Mouse (Mus musculus) cortical plate, adult 2 months (tissue): Measurements from ENCODE around the gene Pou1f1. TPM values are rescaled to one million over a fixed set of nuclear protein-coding genes. Genes with fewer than 3 reads are reported as not detected.

Experiments
- H3K27ac ChIP-seq: fragments of 200-500 bp; 2 replicates; pipeline ENCODE4 v1.5.1; 2012; ENCODE audit warnings: low read length, control low read depth, inconsistent platforms; ENCODE audit not compliant: insufficient read depth
- H3K4me1 ChIP-seq: fragments of 200-500 bp; 2 replicates; pipeline ENCODE4 v1.6.1; 2011; ENCODE audit warnings: low read length; ENCODE audit not compliant: control insufficient read depth, insufficient read depth
- H3K4me3 ChIP-seq: fragments of 200-500 bp; 2 replicates; pipeline ENCODE4 v1.5.1; 2011; ENCODE audit warnings: mild to moderate bottlenecking, low read length, control low read depth; ENCODE audit not compliant: insufficient read depth
- CTCF ChIP-seq: fragments of 200-500 bp; IDR thresholded peaks from 2 replicates; pipeline ENCODE4 v1.5.1; 2011; ENCODE audit warnings: mild to moderate bottlenecking, control low read depth, low read length; ENCODE audit not compliant: insufficient read depth; ENCODE audit errors: extremely low read depth
- POLR2A ChIP-seq: fragments of 200-500 bp; IDR thresholded peaks from 2 replicates; pipeline ENCODE4 v1.6.1; 2011; ENCODE audit warnings: mild to moderate bottlenecking, low read length, control low read depth; ENCODE audit not compliant: insufficient read depth; ENCODE audit errors: extremely low read depth
- polyA plus RNA-seq: library from polyadenylated mRNA; depleted of rRNA; stranded (reverse); fragments of >200 nt; gene quantifications from 2 replicates; pipeline ENCODE4 v1.2.3, GENCODE M21; 2012; rRNA removed

The Pou1f1 gene
- not detected in 2 replicates for polyA plus RNA-seq

GRCm38 (mm10) chr16:65520211-65520610 lies at the start of gene Pou1f1:
Gene Pou1f1, plus strand, starts transcription at chr16:65520511.
- H3K4me1 ChIP-seq = no peaks in the 10 kb centered on the region
- TF ChIP-seq CTCF = no peak
- no peak for TF ChIP-seq POLR2A

GRCm38 (mm10) chr16:65470650-65471049 lies 49.7 kb upstream of the Pou1f1 start:
- Histone ChIP-seq H3K27ac (no peak overlapping the region), H3K4me1 (no peaks in the 10 kb centered on the region), H3K4me3 (no peak overlapping the region)
- no peak for TF ChIP-seq CTCF
- no peak for TF ChIP-seq POLR2A

More at GRCm38 (mm10) chr16:65520211-65520610, at the start of gene Pou1f1:
- no peak within 1 kb of the TSS for H3K4me3 ChIP-seq
- H3K27ac ChIP-seq = no peak within 1 kb of the TSS

- TF ChIP-seq POLR2A (no peak), CTCF (peak; percentile 52; the same call in 1 of the 2 replicates)
- Histone ChIP-seq H3K4me1 (no peaks in the 10 kb centered on the region), H3K4me3 (no peak overlapping the region), H3K27ac (no peak overlapping the region)
These were observed 47.8 kb upstream of the Pou1f1 start for GRCm38 (mm10) chr16:65472472-65473001.

- TF ChIP-seq POLR2A = no peak
- TF ChIP-seq CTCF = no peak
- no peak overlapping the region for H3K4me3 ChIP-seq
These were observed 34.6 kb upstream of the Pou1f1 start for GRCm38 (mm10) chr16:65485726-65486125.

GRCm38 (mm10) chr16:65496030-65496429 lies 24.3 kb upstream of the Pou1f1 start:
- H3K4me1 ChIP-seq = no peaks in the 10 kb centered on the region
- H3K27ac ChIP-seq = no peak overlapping the region
- TF ChIP-seq CTCF (no peak), POLR2A (no peak)
- no peak overlapping the region for H3K4me3 ChIP-seq

More at GRCm38 (mm10) chr16:65485726-65486125, 34.6 kb upstream of the Pou1f1 start:
- no peaks in the 10 kb centered on the region for H3K4me1 ChIP-seq
- no peak overlapping the region for H3K27ac ChIP-seq

- H3K27ac ChIP-seq = no peak overlapping the region
- TF ChIP-seq POLR2A (no peak), CTCF (peak; percentile 45)
- no peaks in the 10 kb centered on the region for H3K4me1 ChIP-seq
- no peak overlapping the region for H3K4me3 ChIP-seq
These were observed 23.3 kb upstream of the Pou1f1 start for GRCm38 (mm10) chr16:65497049-65497448.

- TF ChIP-seq CTCF (no peak), POLR2A (no peak)
- H3K4me1 ChIP-seq = no peaks in the 10 kb centered on the region
These were observed 6.1 kb upstream of the Pou1f1 start for GRCm38 (mm10) chr16:65514223-65514622.

GRCm38 (mm10) chr16:65526004-65526403 lies 5.7 kb downstream of the Pou1f1 start:
- H3K4me1 ChIP-seq = no peaks in the 10 kb centered on the region
- no peak overlapping the region for H3K4me3 ChIP-seq
- TF ChIP-seq CTCF = no peak
- TF ChIP-seq POLR2A = no peak
- no peak overlapping the region for H3K27ac ChIP-seq

More at GRCm38 (mm10) chr16:65514223-65514622, 6.1 kb upstream of the Pou1f1 start:
- Histone ChIP-seq H3K4me3 (no peak overlapping the region), H3K27ac (no peak overlapping the region)

- no peak for TF ChIP-seq CTCF
- TF ChIP-seq POLR2A = no peak
- Histone ChIP-seq H3K27ac (no peak overlapping the region), H3K4me3 (no peak overlapping the region), H3K4me1 (no peaks in the 10 kb centered on the region)
These were observed 6.4 kb downstream of the Pou1f1 start for GRCm38 (mm10) chr16:65526695-65527094.

GRCm38 (mm10) chr16:65529589-65529988 lies 9.3 kb downstream of the Pou1f1 start:
- no peak for TF ChIP-seq CTCF
- no peak for TF ChIP-seq POLR2A
- Histone ChIP-seq H3K4me3 (no peak overlapping the region), H3K4me1 (no peaks in the 10 kb centered on the region), H3K27ac (no peak overlapping the region)

GRCm38 (mm10) chr16:65531663-65532062 lies 11.4 kb downstream of the Pou1f1 start:
- TF ChIP-seq CTCF (no peak), POLR2A (no peak)
- Histone ChIP-seq H3K4me3 (no peak overlapping the region), H3K27ac (no peak overlapping the region), H3K4me1 (no peaks in the 10 kb centered on the region)
